Mouse (Mus musculus) liver, adult 2 months (tissue): ENCODE results near the gene Pip4k2a. TPM values are rescaled to one million over a fixed set of nuclear protein-coding genes. Genes with fewer than 3 reads are reported as not detected.

Source experiments
- DNase-seq: peaks from one replicate; pipeline ENCODE4 v3.0.0-alpha.2; 2011; ENCODE audit warnings: low read depth, low spot score; ENCODE audit errors: extremely low read depth
- H3K27ac ChIP-seq: fragments of 200-500 bp; replicated peaks from 2 replicates; pipeline ENCODE4 v1.5.1; 2012; ENCODE audit warnings: low read depth, mild to moderate bottlenecking, control low read depth, inconsistent platforms, low read length; ENCODE audit not compliant: insufficient read depth
- H3K27me3 ChIP-seq: fragments of 200-500 bp; 2 replicates; pipeline ENCODE4 v1.6.1; 2012; ENCODE audit warnings: mild to moderate bottlenecking, moderate library complexity, low read length, inconsistent platforms; ENCODE audit not compliant: control insufficient read depth, insufficient read depth
- H3K36me3 ChIP-seq: fragments of 200-500 bp; 2 replicates; pipeline ENCODE4 v1.6.1; 2012; ENCODE audit warnings: low read length, inconsistent platforms; ENCODE audit not compliant: control insufficient read depth, insufficient read depth
- H3K4me1 ChIP-seq: fragments of 200-500 bp; 2 replicates; pipeline ENCODE4 v1.6.1; 2011; ENCODE audit warnings: low read length; ENCODE audit not compliant: control insufficient read depth, insufficient read depth
- H3K4me3 ChIP-seq: fragments of 200-500 bp; 2 replicates; pipeline ENCODE4 v1.5.1; 2011; ENCODE audit warnings: low read depth, mild to moderate bottlenecking, control low read depth, low read length, moderate library complexity; ENCODE audit not compliant: insufficient read depth
- H3K79me2 ChIP-seq: fragments of 200-500 bp; 2 replicates; pipeline ENCODE4 v1.6.1; 2012; ENCODE audit warnings: inconsistent platforms, mild to moderate bottlenecking, low read length, moderate library complexity; ENCODE audit not compliant: control insufficient read depth, insufficient read depth
- H3K9ac ChIP-seq: fragments of 200-500 bp; 2 replicates; pipeline ENCODE4 v1.6.1; 2012; ENCODE audit warnings: low read depth, mild to moderate bottlenecking, control low read depth, inconsistent platforms, low read length
- CTCF ChIP-seq: fragments of 200-500 bp; IDR thresholded peaks from 2 replicates; pipeline ENCODE4 v1.5.1; 2011; ENCODE audit warnings: low read depth, low read length, control low read depth
- POLR2A ChIP-seq: fragments of 200-500 bp; IDR thresholded peaks from 2 replicates; pipeline ENCODE4 v1.6.1; 2011; ENCODE audit warnings: low read length, control low read depth; ENCODE audit not compliant: insufficient read depth; ENCODE audit errors: extremely low read depth
- WGBS: fragments of 180-500 bp; shearing (Covaris S2); methylation state at CpG from one replicate; pipeline ENCODE4 v1.1.7; 2018; 5-methylcytosine and 5-hydroxymethylcytosine counted together
- polyA plus RNA-seq: library from polyadenylated mRNA; depleted of rRNA; stranded (reverse); fragments of >200 nt; gene quantifications from 2 replicates; pipeline ENCODE4 v1.2.3, GENCODE M21; 2012; rRNA removed
- total RNA-seq: library from RNA; depleted of rRNA; stranded (reverse); fragments of >200 nt; gene quantifications from 2 replicates; pipeline ENCODE4 v1.2.3, GENCODE M21; 2014; rRNA removed

Gene Pip4k2a
- total and polyA plus RNA-seq, 2 experiments: 1.7 to 2.8 TPM

- TF ChIP-seq POLR2A (no peak), CTCF (no peak)
- no peak overlapping the region for H3K4me3 ChIP-seq
- no peaks in the 10 kb centered on the region for H3K36me3 ChIP-seq
- no peaks in the 10 kb centered on the region for H3K79me2 ChIP-seq
- no peaks in the 10 kb centered on the region for H3K4me1 ChIP-seq
- H3K27ac ChIP-seq: no peak overlapping the region
- no peak overlapping the region for H3K9ac ChIP-seq
- no peaks in the 10 kb centered on the region for H3K27me3 ChIP-seq
- WGBS: 79% methylated on average over 4 of the region's 4 CpGs
- no peak for DNase-seq
Observed at GRCm38 (mm10) chr2:18794261-18794660, 203.7 kb downstream of the Pip4k2a start.

Other genes starting within 250 kb of the Pip4k2a start
- gene 4930426L09Rik, start 217 bp upstream of the Pip4k2a start, total RNA-seq: not detected in 2 replicates
- gene 4930426L09Rik, start 217 bp upstream of the Pip4k2a start, polyA plus RNA-seq: 0.10 and 0.11 TPM in 2 replicates
- not detected in 2 replicates for gene Armc3, start 201.2 kb upstream of the Pip4k2a start, total RNA-seq
- not detected in 2 replicates for gene Armc3, start 201.2 kb upstream of the Pip4k2a start, polyA plus RNA-seq